Mouse (Mus musculus) Muller cell, postnatal 12 days (primary cell): ENCODE data around the gene Fgr.
"Not testable (repeated sequence)": the region's sequence is repeated elsewhere in the genome, so short reads cannot be mapped to it uniquely, and the experiment has no call there.

Source experiments
- DNase-seq: peaks from one replicate; pipeline ENCODE4 v3.0.0-alpha.2; 2015; ENCODE audit errors: inconsistent ontology term

Fgr gene

DNA sequence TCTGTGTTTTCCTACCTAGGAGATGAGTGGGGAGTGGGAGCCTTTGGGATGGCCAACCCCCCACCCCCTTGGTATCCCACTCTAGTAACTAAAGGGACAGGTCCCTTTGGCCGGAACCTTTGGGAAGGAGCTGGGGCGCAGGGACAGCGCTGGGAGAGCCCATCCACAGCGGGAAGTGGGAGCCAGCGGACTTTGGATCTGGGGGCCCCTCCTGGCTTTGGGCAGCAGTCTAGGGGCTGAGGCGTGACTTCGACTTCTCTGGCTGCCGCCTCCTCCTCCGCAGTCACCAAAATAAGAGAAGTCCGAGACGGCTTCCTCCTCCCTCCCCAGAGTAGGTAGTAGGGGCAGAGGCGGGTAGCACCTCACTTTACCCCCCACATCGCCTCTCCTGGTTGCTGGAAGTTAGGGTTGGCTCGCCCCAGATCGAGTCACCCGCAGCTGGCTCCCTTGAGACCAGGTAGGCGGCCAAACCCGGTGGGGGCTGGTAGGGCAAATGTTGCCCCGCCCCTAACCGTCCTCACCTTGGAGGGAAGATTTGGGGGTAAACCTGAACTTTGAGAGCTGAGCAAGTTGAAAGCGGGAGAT is at the start of gene Fgr:
Gene Fgr (plus strand): TSS at position 282 of the 585 bp plus-strand sequence.
- DNase-seq, result no peak

GRCm38 (mm10) chr4:132926520-132926919 is 47.4 kb upstream of the Fgr start:
- not testable (repeated sequence) for DNase-seq

- peak; percentile 31 for DNase-seq
Observed at GRCm38 (mm10) chr4:132930784-132931183, 43.1 kb upstream of the Fgr start.

DNA sequence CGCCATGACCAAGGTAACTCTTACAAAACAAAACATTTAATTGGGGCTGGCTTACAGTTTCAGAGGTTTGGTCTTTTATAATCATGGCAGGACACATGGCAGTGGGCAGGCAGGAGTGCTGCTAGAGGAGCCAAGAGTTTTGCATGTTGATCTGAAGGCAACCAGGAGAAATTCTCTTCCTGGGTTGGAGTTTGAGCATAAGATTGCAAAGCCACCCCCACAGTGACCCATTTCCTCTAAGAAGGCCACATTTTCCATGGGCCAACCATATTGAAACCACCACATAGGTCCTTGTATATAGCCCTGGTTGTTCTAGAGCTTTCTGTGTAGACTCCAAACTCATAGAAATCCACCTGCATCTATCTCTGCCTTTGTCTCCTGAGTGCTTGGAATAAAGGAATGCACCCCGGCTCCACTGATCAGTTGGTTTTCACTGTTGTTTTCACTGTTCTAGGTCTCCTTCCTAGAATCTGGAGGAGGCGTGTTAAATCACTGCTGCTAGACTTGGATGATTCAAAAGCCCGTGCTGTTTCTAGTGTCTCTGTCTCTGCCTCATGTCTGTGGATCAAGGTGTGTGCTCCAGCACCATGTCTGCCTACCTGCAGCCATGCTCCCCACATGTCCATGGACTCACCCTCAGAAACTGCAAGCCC is 41.0 kb upstream of the Fgr start:
- DNase-seq, result no peak

- DNase-seq, result no peak
Observed at GRCm38 (mm10) chr4:132934639-132935038, 39.3 kb upstream of the Fgr start.

GRCm38 (mm10) chr4:132938181-132938941 is 35.5 kb upstream of the Fgr start:
- DNase-seq, result peak; percentile 85

GRCm38 (mm10) chr4:132939421-132940127 is 34.3 kb upstream of the Fgr start:
- no peak for DNase-seq

DNA sequence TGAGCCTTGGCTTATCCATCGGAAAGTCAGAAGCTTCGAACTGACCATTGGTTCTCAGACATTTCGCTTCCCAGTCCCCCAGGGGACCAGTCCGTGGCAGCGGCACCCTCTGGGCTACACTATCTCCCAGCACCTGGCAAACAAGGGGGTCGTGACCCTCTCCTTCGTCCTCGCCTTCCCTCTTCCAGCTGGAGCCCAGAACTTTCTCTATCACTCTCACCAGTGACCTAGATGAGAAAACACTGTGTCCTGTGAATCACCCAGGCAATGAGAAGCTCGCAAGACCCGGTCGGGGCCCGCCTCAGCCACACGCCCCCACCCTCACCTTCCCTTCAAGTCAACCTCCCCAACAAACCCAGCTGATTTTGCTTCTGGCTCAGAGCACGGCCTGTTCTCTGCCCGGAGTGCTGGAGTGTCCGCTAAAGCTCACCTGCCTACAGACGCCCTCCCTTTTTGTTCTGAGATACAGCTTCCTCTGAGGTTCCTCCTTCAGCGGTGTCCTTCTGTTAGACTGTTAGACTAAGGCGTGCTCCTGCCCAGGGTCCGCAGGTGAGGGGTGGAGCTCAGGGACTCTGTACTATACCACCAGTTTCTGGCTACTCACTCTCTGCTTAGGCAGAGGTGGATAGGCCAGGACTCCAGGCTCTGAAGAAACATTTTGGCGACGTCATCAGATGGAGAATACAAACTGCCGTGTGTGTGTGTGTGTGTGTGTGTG is 32.7 kb upstream of the Fgr start:
- DNase-seq, result no peak

DNA sequence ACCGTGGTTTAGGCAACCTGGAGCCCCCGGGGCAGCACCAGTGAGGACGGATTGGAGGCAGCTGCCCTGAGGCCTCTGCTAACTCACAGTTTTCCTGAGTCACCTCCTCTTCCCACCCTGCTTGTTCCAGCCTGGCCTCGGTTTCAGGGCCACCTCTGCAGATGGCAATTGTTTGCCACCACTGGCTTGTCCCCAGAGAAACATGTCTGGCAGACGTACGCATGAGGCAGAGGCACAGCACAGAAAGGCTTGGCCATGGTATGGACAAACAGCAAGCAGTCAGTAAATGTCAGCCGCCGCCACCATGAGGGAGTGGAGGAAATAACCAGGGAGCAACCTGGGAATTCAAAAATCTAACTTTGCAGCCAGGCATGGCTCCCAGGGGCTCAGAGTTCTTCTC is 30.8 kb upstream of the Fgr start:
- no peak for DNase-seq

- DNase-seq, result no peak
Observed at GRCm38 (mm10) chr4:132944106-132944505, 29.8 kb upstream of the Fgr start.

DNA sequence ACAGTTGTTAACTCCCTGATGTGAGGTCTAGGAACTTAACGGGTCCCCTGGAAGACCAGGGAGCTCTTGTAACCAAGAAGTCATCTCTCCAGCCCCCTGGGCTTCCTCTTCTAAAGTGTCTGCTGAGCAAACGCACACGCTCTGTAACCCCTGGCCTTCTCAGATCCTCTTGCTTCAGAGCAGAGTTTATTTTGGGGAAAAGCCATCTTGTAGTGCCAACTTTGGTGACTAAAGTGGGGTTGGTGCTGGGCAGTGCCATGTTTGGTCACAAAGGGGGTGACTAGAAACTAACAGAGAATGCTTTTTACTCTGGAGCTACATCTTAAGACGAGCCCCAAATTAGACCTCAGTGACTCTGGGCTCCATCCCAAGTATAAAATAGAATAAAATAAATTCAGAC is 29.1 kb upstream of the Fgr start:
- DNase-seq, result no peak

GRCm38 (mm10) chr4:132945261-132946046 is 28.4 kb upstream of the Fgr start:
- peak; percentile 86 for DNase-seq

GRCm38 (mm10) chr4:132946047-132947001 is 27.6 kb upstream of the Fgr start:
- peak; percentile 76 for DNase-seq

DNA sequence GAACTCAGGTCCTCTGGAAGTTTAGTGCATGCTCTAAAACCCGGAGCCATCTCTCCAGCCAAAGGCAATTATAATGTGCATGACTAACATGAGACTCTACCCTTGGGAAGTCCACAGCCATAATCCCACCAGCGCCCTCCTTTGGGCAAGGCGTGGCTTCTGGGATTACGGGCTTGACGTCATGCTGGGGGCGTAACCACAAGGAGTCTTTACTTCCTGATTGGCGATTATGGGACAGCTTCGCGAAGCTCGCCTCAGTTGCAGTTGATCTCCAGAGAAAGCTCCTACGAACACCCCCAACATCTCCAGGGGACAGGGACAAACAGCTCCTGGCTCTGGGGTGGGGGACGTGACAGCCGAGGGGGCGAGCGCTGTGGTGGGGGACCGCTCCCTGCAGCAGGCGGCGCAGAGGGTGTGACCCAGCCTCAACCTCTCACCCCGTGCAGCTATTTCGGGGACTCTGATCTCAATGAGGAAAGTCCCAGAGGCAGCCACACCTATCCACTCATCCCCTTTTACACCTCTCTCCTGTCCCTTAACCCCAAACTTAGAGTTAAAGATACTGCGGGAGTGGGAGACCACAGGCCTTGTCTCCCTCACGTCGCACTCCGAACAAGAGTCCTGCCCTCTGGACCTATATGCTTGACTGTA is 23.9 kb upstream of the Fgr start:
- no peak for DNase-seq

DNA sequence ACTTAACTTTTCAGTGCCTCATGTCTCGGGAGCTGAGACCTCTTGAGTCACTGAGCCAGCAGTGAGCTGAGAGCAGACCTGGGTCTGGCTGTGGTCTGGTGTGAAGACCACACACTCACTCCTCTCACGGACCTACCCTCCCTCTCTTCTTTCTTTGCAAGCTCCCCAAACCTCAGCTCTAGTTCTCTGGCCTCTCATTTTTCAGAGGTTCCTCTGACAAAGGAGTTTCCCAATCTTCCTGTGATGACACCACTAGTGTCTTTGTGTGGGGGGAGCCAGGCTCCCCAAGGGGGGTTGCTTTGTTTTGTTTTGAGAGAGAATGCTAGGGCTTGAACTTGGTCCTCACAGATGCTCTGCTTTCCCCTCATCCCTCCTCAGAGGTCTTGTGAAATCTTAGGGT is 22.9 kb upstream of the Fgr start:
- no peak for DNase-seq

DNA sequence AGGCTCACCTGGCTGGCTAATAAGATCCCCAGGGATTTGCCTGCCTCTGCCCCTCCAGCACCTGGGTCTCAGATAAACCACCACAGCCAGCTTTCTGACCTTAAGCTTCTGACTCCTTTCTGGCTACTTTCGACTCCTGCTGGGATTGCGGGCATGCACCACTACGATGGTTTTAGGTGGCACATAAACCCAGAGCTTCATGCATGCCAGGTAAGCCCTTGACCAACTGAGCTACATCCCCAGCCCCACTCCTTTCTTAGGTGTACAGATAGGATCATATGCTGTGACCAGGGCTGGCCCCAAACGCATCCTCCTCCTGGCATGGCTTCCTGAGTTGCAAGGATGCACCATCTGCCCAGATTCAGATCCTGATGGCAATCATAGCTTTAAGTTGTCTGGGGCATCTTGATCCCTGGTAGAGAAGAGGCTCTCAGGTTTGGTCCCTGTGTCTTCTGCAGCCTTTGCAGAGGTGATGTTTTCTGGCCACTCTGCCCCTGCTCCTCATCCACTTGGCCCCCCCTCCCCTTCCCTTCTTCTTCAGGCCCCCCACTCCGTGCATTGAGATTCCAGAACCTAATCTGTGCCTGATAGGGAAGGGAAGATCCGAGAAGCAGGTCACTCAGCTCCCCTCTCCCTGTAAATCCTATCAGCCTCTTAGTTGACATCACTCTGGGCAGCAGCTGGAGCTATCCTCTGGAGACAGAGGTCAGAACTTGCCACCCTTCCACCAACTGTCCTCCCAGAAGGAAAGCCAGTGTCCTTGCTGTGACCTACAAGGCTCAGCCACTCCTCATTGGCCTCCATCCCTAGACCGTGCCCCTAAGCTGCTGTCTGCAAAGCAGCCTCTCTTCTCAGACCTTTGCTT is 19.1 kb upstream of the Fgr start:
- DNase-seq, result no peak

DNA sequence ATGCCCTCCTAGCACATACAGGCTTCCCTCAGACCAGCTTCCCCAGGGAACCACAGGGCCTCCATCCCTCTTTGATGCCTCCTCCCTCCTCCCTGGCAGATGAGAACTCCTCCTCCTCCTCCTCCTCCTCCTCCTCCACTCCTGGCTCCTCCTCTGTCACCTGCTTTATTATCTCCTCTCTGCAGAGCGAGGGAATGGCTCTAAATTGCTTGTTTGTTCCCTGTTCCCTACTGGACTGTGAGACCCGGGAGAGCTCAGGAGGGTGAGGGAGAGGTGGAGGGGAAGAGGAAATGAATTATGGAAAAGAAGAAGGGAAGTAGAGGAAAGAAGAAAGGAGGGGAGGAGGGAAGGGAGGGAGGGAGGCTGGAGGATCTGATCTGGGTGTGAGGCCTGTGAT is 18.5 kb upstream of the Fgr start:
- no peak for DNase-seq
